Mouse (Mus musculus) adrenal gland (tissue): ENCODE measurements around the gene Gm340.

Experiments
- intact Hi-C: fragments of 180-260 bp; cut with DNase I; formaldehyde crosslinking; loops from one replicate; pipeline ENCODE4 v1.15.1; 2025
- long read RNA-seq, 2 experiments: library from polyadenylated mRNA; unstranded; transcript quantifications; one replicate each; pipeline ENCODE4 v2.0.0; 2020; ENCODE audit warnings: borderline replicate concordance in 1 of 2; ENCODE audit not compliant: insufficient replicate concordance in 1 of 2

The Gm340 gene
- long read RNA-seq, experiment 1, result 0 reads
- long read RNA-seq, experiment 2, partial matches to known transcripts, result 0 of 1 reads
- long read RNA-seq, experiment 2, other reads (novel, unspliced or antisense), result 1 of 1 reads

- intact Hi-C loops, result no loop called here
These were observed at the start of gene Gm340 for GRCm38 (mm10) chr19:41581706-41582420. TSS of gene Gm340 (plus strand) at chr19:41582370.

- intact Hi-C loops, result no loop called here
These were observed 48.1 kb upstream of the Gm340 start for GRCm38 (mm10) chr19:41534021-41534420.

GRCm38 (mm10) chr19:41556981-41557380 is 25.2 kb upstream of the Gm340 start:
- intact Hi-C loops, result no loop called here

GRCm38 (mm10) chr19:41557491-41557890 is 24.7 kb upstream of the Gm340 start:
- intact Hi-C loops, result no loop called here

GRCm38 (mm10) chr19:41558891-41559486 is 23.2 kb upstream of the Gm340 start:
- intact Hi-C loops, result no loop called here

- intact Hi-C loops, result no loop called here
These were observed 21.3 kb upstream of the Gm340 start for GRCm38 (mm10) chr19:41560856-41561255.

GRCm38 (mm10) chr19:41568791-41569190 is 13.4 kb upstream of the Gm340 start:
- intact Hi-C loops, result no loop called here

GRCm38 (mm10) chr19:41573700-41574099 is 8.5 kb upstream of the Gm340 start:
- intact Hi-C loops, result no loop called here

GRCm38 (mm10) chr19:41577576-41577975 is 4.6 kb upstream of the Gm340 start:
- intact Hi-C loops, result no loop called here

- intact Hi-C loops, result no loop called here
These were observed 2.8 kb upstream of the Gm340 start for GRCm38 (mm10) chr19:41579311-41579920.

- intact Hi-C loops, result no loop called here
These were observed 846 bp downstream of the Gm340 start for GRCm38 (mm10) chr19:41582918-41583514.

- intact Hi-C loops, result no loop called here
These were observed 4.6 kb downstream of the Gm340 start for GRCm38 (mm10) chr19:41586752-41587151.

- intact Hi-C loops, result no loop called here
These were observed 5.5 kb downstream of the Gm340 start for GRCm38 (mm10) chr19:41587431-41588222.

- intact Hi-C loops, result no loop called here
These were observed 6.9 kb downstream of the Gm340 start for GRCm38 (mm10) chr19:41589026-41589425.

GRCm38 (mm10) chr19:41589681-41590080 is 7.5 kb downstream of the Gm340 start:
- intact Hi-C loops, result no loop called here

GRCm38 (mm10) chr19:41591808-41592207 is 9.6 kb downstream of the Gm340 start:
- intact Hi-C loops, result no loop called here

GRCm38 (mm10) chr19:41597170-41597894 is 15.2 kb downstream of the Gm340 start:
- intact Hi-C loops, result no loop called here

GRCm38 (mm10) chr19:41600647-41601046 is 18.5 kb downstream of the Gm340 start:
- intact Hi-C loops, result loop anchor here (10.0 kb wide), 1 partner anchor 286 kb away; no protein-coding TSS in a partner anchor

- intact Hi-C loops, result loop anchor here (10.0 kb wide), 1 partner anchor 292 kb away; no protein-coding TSS in a partner anchor
These were observed 24.2 kb downstream of the Gm340 start for GRCm38 (mm10) chr19:41606208-41606987.
